Mouse (Mus musculus) midbrain, embryonic 10.5 days (tissue): ENCODE results near the gene Diexf. TPM values are rescaled to one million over a fixed set of nuclear protein-coding genes. Genes with fewer than 3 reads are reported as not detected.

ENCODE experiments used
- DNase-seq: peaks from one replicate; pipeline ENCODE4 v3.0.0-alpha.2; 2017; ENCODE audit warnings: low spot score
- H3K27ac ChIP-seq: fragments of 300-500 bp; sonication (generic); replicated peaks from 2 replicates; pipeline ENCODE4 v1.5.1; 2016; ENCODE audit warnings: mild to moderate bottlenecking
- H3K27me3 ChIP-seq: fragments of 300-500 bp; sonication (generic); 2 replicates; pipeline ENCODE4 v1.6.1; 2016; ENCODE audit warnings: low read depth, mild to moderate bottlenecking; ENCODE audit not compliant: poor library complexity, severe bottlenecking
- H3K36me3 ChIP-seq: fragments of 300-500 bp; sonication (generic); 2 replicates; pipeline ENCODE4 v1.6.1; 2016; ENCODE audit warnings: mild to moderate bottlenecking, moderate library complexity
- H3K4me1 ChIP-seq: fragments of 300-500 bp; sonication (generic); 2 replicates; pipeline ENCODE4 v1.6.1; 2016
- H3K4me3 ChIP-seq: fragments of 300-500 bp; sonication (generic); 2 replicates; pipeline ENCODE4 v1.5.1; 2016; ENCODE audit warnings: mild to moderate bottlenecking, moderate library complexity
- H3K9me3 ChIP-seq: fragments of 300-500 bp; sonication (generic); replicated peaks from 2 replicates; pipeline ENCODE4 v1.6.1; 2016; ENCODE audit warnings: mild to moderate bottlenecking
- WGBS: fragments of 180-500 bp; shearing (Covaris S2); methylation state at CpG from one replicate; pipeline ENCODE4 v1.1.7; 2016; 5-methylcytosine and 5-hydroxymethylcytosine counted together
- polyA plus RNA-seq: library from polyadenylated mRNA; unstranded; fragments of >200 nt; fragmentation: Nextera tagmentation; extraction: Ambion mirVana; gene quantifications from 2 replicates; pipeline ENCODE4 v1.2.1, GENCODE M21; 2016

The Diexf gene
- polyA plus RNA-seq, 1 experiment from 2014 or later, result 8.8 TPM

GRCm38 (mm10) chr1:193153561-193153960 is 23.5 kb upstream of the Diexf start:
- peak overlapping the region; percentile 50 for H3K4me3 ChIP-seq
- DNase-seq, result no peak
- WGBS, result 19% methylated on average over 16 of the region's 16 CpGs
- H3K9me3 ChIP-seq, result no peaks in the 10 kb centered on the region
- H3K36me3 ChIP-seq, result no peaks in the 10 kb centered on the region
- H3K27ac ChIP-seq, result no peak overlapping the region
- peaks cover 78% of the 10 kb centered on the region for H3K27me3 ChIP-seq
- peaks cover 21% of the 10 kb centered on the region for H3K4me1 ChIP-seq

GRCm38 (mm10) chr1:193152872-193153271 is 22.8 kb upstream of the Diexf start, which contains the start of gene Irf6:
Gene Irf6 (plus strand): TSS chr1:193153111.
- DNase-seq, result peak; percentile 33
- peaks cover 21% of the 10 kb centered on the region for H3K4me1 ChIP-seq
- WGBS, result under 1% methylated on average over 30 of the region's 30 CpGs
- H3K36me3 ChIP-seq, result no peaks in the 10 kb centered on the region
- H3K4me3 ChIP-seq, result peak within 1 kb of the TSS; percentile 50
- no peak within 1 kb of the TSS for H3K27ac ChIP-seq
- peaks cover 80% of the 10 kb centered on the region for H3K27me3 ChIP-seq
- H3K9me3 ChIP-seq, result no peaks in the 10 kb centered on the region

- no peak overlapping the region for H3K27ac ChIP-seq
- no peak overlapping the region for H3K4me3 ChIP-seq
- H3K9me3 ChIP-seq, result no peaks in the 10 kb centered on the region
- H3K4me1 ChIP-seq, result peaks cover 21% of the 10 kb centered on the region
- DNase-seq, result no peak
- 64% methylated on average over 7 of the region's 7 CpGs for WGBS
- H3K36me3 ChIP-seq, result no peaks in the 10 kb centered on the region
- peaks cover 75% of the 10 kb centered on the region for H3K27me3 ChIP-seq
Measured at GRCm38 (mm10) chr1:193151134-193151533, 21.1 kb upstream of the Diexf start.

- H3K27ac ChIP-seq, result no peak overlapping the region
- H3K9me3 ChIP-seq, result no peaks in the 10 kb centered on the region
- 73% methylated on average over 3 of the region's 3 CpGs for WGBS
- no peaks in the 10 kb centered on the region for H3K36me3 ChIP-seq
- no peak overlapping the region for H3K4me3 ChIP-seq
- no peak for DNase-seq
- H3K4me1 ChIP-seq, result peaks cover 21% of the 10 kb centered on the region
- peaks cover 57% of the 10 kb centered on the region for H3K27me3 ChIP-seq
Measured at GRCm38 (mm10) chr1:193149231-193149630, 19.2 kb upstream of the Diexf start.

GRCm38 (mm10) chr1:193146416-193146815 is 16.3 kb upstream of the Diexf start:
- no peak overlapping the region for H3K4me3 ChIP-seq
- H3K27me3 ChIP-seq, result peaks cover 29% of the 10 kb centered on the region
- H3K36me3 ChIP-seq, result no peaks in the 10 kb centered on the region
- H3K27ac ChIP-seq, result no peak overlapping the region
- 87% methylated on average over 1 of the region's 1 CpGs for WGBS
- H3K4me1 ChIP-seq, result peaks cover 8% of the 10 kb centered on the region
- DNase-seq, result no peak
- no peaks in the 10 kb centered on the region for H3K9me3 ChIP-seq

- Histone ChIP-seq H3K9me3 (no peaks in the 10 kb centered on the region), H3K36me3 (no peaks in the 10 kb centered on the region), H3K27me3 (peaks cover 16% of the 10 kb centered on the region), H3K27ac (no peak overlapping the region), H3K4me1 (peaks cover 4% of the 10 kb centered on the region; the same call in 1 of the 2 replicates), H3K4me3 (no peak overlapping the region)
- DNase-seq, result no peak
- WGBS, result 87% methylated on average over 4 of the region's 4 CpGs
Measured at GRCm38 (mm10) chr1:193145101-193145500, 15.0 kb upstream of the Diexf start.

- no peak for DNase-seq
- Histone ChIP-seq H3K4me1 (peaks cover 4% of the 10 kb centered on the region; the same call in 1 of the 2 replicates), H3K4me3 (no peak overlapping the region), H3K27ac (no peak overlapping the region), H3K27me3 (peaks cover 12% of the 10 kb centered on the region), H3K36me3 (no peaks in the 10 kb centered on the region), H3K9me3 (no peaks in the 10 kb centered on the region)
- 93% methylated on average over 6 of the region's 6 CpGs for WGBS
Measured at GRCm38 (mm10) chr1:193144516-193144915, 14.4 kb upstream of the Diexf start.

- H3K4me1 ChIP-seq, result no peaks in the 10 kb centered on the region
- no peak overlapping the region for H3K27ac ChIP-seq
- DNase-seq, result no peak
- no peak overlapping the region for H3K4me3 ChIP-seq
- no peaks in the 10 kb centered on the region for H3K9me3 ChIP-seq
- WGBS, result 89% methylated on average over 8 of the region's 8 CpGs
- no peaks in the 10 kb centered on the region for H3K27me3 ChIP-seq
- no peaks in the 10 kb centered on the region for H3K36me3 ChIP-seq
Measured at GRCm38 (mm10) chr1:193142517-193143062, 12.5 kb upstream of the Diexf start.

GRCm38 (mm10) chr1:193141118-193141517 is 11.0 kb upstream of the Diexf start:
- no peak for DNase-seq
- Histone ChIP-seq H3K27ac (no peak overlapping the region), H3K36me3 (no peaks in the 10 kb centered on the region), H3K4me3 (no peak overlapping the region), H3K9me3 (no peaks in the 10 kb centered on the region), H3K27me3 (no peaks in the 10 kb centered on the region), H3K4me1 (no peaks in the 10 kb centered on the region)
- 84% methylated on average over 7 of the region's 7 CpGs for whole genome bisulfite sequencing

- no peaks in the 10 kb centered on the region for H3K9me3 ChIP-seq
- H3K27me3 ChIP-seq, result no peaks in the 10 kb centered on the region
- no peaks in the 10 kb centered on the region for H3K36me3 ChIP-seq
- H3K4me1 ChIP-seq, result no peaks in the 10 kb centered on the region
- DNase-seq, result no peak
- H3K27ac ChIP-seq, result no peak overlapping the region
- WGBS, result 61% methylated on average over 3 of the region's 3 CpGs
- H3K4me3 ChIP-seq, result no peak overlapping the region
Measured at GRCm38 (mm10) chr1:193138669-193139068, 8.6 kb upstream of the Diexf start.

GRCm38 (mm10) chr1:193138087-193138486 is 8.0 kb upstream of the Diexf start:
- no peak overlapping the region for H3K27ac ChIP-seq
- 65% methylated on average over 7 of the region's 7 CpGs for WGBS

GRCm38 (mm10) chr1:193133726-193134125 is 3.7 kb upstream of the Diexf start:
- Histone ChIP-seq H3K4me1 (peaks cover 12% of the 10 kb centered on the region), H3K4me3 (no peak overlapping the region), H3K27ac (no peak overlapping the region), H3K9me3 (no peaks in the 10 kb centered on the region), H3K36me3 (no peaks in the 10 kb centered on the region), H3K27me3 (no peaks in the 10 kb centered on the region)
- WGBS, result 85% methylated on average over 1 of the region's 1 CpGs
- DNase-seq, result no peak

More at GRCm38 (mm10) chr1:193138087-193138486, 8.0 kb upstream of the Diexf start:
- H3K4me3 ChIP-seq, result no peak overlapping the region
- no peaks in the 10 kb centered on the region for H3K27me3 ChIP-seq
- no peaks in the 10 kb centered on the region for H3K4me1 ChIP-seq
- H3K36me3 ChIP-seq, result no peaks in the 10 kb centered on the region
- no peaks in the 10 kb centered on the region for H3K9me3 ChIP-seq
- DNase-seq, result no peak

GRCm38 (mm10) chr1:193132385-193132784 is 2.3 kb upstream of the Diexf start:
- no peak for DNase-seq
- H3K27me3 ChIP-seq, result no peaks in the 10 kb centered on the region
- H3K36me3 ChIP-seq, result peaks cover 10% of the 10 kb centered on the region
- no peak overlapping the region for H3K4me3 ChIP-seq
- no peak overlapping the region for H3K27ac ChIP-seq
- H3K4me1 ChIP-seq, result peaks cover 12% of the 10 kb centered on the region
- H3K9me3 ChIP-seq, result no peaks in the 10 kb centered on the region
